Mouse (Mus musculus) skeletal muscle tissue, postnatal 0 days (tissue): ENCODE results near the gene Olfr1246. TPM values are rescaled to one million over a fixed set of nuclear protein-coding genes. Genes with fewer than 3 reads are reported as not detected.

Experiments used
- polyA plus RNA-seq: library from polyadenylated mRNA; unstranded; fragments of >200 nt; fragmentation: Nextera tagmentation; extraction: Ambion mirVana; gene quantifications from 2 replicates; pipeline ENCODE4 v1.2.1, GENCODE M21; 2015

Gene Olfr1246
- not detected in 2 replicates for polyA plus RNA-seq

DNA sequence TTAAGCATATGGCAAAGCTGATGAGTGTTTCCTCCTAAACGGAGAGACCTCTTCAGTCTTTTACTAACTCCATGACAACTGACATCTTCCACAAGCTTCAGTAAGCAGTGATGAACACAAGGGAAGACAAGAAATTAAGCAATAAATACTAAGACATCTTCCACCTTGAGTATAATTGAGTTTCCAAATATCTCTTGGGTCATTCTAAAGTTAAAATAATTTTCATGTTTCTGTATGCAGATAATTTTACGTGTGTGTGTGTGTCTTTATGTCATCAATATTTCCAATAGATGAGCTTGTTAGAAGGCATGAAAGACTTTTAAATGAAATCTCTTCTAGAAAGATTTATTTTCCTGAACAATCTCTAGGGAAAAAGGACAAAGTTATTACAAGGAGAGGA is at the start of gene Olfr1246:
Gene Olfr1246 (minus strand): TSS at position 101 of the 400 bp plus-strand sequence.

DNA sequence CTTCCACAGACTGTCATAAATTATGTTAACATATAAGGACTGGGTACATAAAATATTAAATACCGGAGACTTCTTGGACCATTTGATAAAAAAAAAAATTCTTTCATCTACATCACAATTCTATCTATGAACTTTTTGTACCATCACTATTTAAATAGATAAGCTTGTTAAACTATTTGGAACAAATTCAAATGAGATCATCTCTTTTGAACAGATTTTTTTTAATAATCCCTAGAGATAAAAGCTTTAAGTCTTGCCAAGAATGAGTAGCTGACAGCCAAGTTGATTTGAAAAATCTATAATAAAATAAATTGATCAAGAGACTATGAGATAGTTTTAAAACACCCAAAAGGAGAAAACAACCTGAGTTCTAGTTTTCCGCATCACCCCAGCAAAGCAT is 41.9 kb upstream of the Olfr1246 start, which contains the start of gene Olfr1249:
Gene Olfr1249 (minus strand): TSS at position 101 of the 400 bp plus-strand sequence.

DNA sequence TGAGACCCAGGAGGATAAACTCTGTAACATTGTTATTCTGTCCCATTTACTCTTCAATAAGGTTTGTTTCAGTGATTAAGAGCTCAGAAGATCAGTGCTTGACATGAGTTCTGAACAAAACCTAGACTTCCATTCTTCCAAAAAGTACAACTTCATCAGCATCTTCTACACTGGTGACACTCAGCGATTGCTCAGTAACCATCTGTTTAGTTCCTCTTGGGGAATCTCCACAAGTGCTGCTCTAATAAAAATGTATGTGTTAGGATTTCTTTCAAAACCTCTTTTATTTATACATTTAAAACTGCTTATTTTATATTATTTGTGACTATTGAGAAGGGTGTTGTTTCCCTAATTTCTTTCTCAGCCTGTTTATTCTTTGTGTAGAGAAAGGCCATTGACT is 25.2 kb upstream of the Olfr1246 start, which contains the start of gene Olfr1248:
Gene Olfr1248 (minus strand): TSS at position 101 of the 400 bp plus-strand sequence.

DNA sequence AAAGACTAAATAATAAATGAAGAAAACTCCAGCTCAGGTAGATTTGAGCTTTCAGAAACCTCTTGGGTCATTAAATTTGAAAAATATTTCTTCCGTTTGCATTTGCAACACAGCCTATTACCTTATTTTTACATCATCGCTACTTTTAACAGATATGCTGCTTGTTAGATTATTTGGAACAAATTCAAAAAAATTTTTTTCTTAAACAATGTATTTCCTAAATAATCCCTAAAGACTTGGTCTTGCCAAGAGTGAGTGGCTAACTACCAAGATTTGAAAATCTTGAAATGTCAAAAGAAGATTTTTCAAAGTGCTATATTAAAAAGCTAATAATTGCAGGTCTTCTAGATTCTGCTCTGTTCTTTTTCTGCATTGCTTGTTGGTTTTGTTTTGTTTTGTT is 21.1 kb upstream of the Olfr1246 start, which contains the start of gene Olfr1247:
Gene Olfr1247 (minus strand): TSS at position 101 of the 400 bp plus-strand sequence.

DNA sequence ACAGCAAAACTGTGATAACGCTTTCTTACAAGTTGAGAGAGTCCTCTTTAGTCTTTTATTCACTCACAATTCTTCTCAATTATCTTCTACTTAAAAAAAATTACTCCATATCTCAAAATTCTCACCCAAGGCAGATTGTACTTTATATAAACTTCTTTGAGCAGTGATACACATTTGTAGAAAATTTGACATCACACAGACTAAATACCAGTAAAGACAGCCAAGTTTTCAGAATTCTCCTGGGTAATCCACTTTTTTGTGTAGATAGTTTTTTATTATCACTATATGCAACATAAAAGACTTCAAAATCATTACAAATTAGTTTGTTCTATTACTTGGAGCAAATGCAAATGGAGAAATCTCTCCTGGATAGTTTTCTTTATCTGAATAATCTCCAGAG is 14.6 kb downstream of the Olfr1246 start, which contains the start of gene Olfr1245:
Gene Olfr1245 (minus strand): TSS at position 101 of the 400 bp plus-strand sequence.

Other genes starting within 250 kb of the Olfr1246 start
- not detected in 2 replicates for gene Olfr1234, start 228.3 kb downstream of the Olfr1246 start, polyA plus RNA-seq
- not detected in 2 replicates for gene Olfr1238, start 183.5 kb downstream of the Olfr1246 start, polyA plus RNA-seq
- not detected in 2 replicates for gene Olfr1239, start 172.8 kb downstream of the Olfr1246 start, polyA plus RNA-seq
- gene Olfr1240, start 150.2 kb downstream of the Olfr1246 start, polyA plus RNA-seq: not detected in 2 replicates
- not detected in 2 replicates for gene Olfr1241, start 106.0 kb downstream of the Olfr1246 start, polyA plus RNA-seq
- not detected in 2 replicates for gene Olfr1242, start 94.8 kb downstream of the Olfr1246 start, polyA plus RNA-seq
- gene Olfr1243, start 61.7 kb downstream of the Olfr1246 start, polyA plus RNA-seq: not detected in 2 replicates
- gene Olfr1245, start 14.7 kb downstream of the Olfr1246 start, polyA plus RNA-seq: not detected in 2 replicates
- gene Olfr1247, start 21.0 kb upstream of the Olfr1246 start, polyA plus RNA-seq: not detected in 2 replicates
- not detected in 2 replicates for gene Olfr1248, start 25.1 kb upstream of the Olfr1246 start, polyA plus RNA-seq
- gene Olfr1249, start 41.8 kb upstream of the Olfr1246 start, polyA plus RNA-seq: not detected in 2 replicates
- gene Olfr1250, start 68.3 kb upstream of the Olfr1246 start, polyA plus RNA-seq: not detected in 2 replicates
- not detected in 2 replicates for gene Olfr1251, start 78.8 kb upstream of the Olfr1246 start, polyA plus RNA-seq
- gene Olfr1252, start 131.9 kb upstream of the Olfr1246 start, polyA plus RNA-seq: not detected in 2 replicates
- not detected in 2 replicates for gene Olfr1253, start 163.9 kb upstream of the Olfr1246 start, polyA plus RNA-seq
- gene Olfr1254, start 200.5 kb upstream of the Olfr1246 start, polyA plus RNA-seq: not detected in 2 replicates
- not detected in 2 replicates for gene Olfr1255, start 218.9 kb upstream of the Olfr1246 start, polyA plus RNA-seq
- not detected in 2 replicates for gene Olfr1256, start 248.4 kb upstream of the Olfr1246 start, polyA plus RNA-seq